Mouse (Mus musculus): ENCODE data around the gene Gabrb2. TPM values are rescaled to one million over a fixed set of nuclear protein-coding genes. Genes with fewer than 3 reads are reported as not detected.

The Gabrb2 gene
- polyA plus RNA-seq, 1 experiment: not detected

DNA sequence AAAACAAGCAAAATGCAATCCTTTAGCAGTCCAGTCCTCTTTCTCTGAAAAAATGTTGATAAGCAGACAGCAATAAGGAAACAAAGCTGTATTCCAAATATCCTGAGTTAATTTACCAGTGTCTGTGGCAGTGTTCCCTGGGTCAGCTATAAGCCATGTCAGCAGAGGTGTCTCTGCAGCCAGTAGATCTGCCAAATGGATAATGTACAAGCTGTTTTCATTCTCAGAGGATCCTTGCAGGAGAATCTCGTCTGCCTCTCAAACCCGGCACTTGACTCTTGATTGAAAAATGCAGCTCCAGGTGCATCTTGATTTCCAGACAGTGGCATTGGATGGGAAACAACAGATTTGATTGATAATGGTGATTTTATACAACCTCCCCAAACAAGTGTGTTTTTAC, 198.6 kb downstream of the Gabrb2 start:
- no peaks in the 10 kb centered on the region for H3K36me3 ChIP-seq (ENCODE audit: control insufficient read depth, insufficient read depth, low read length)
- H3K4me3 ChIP-seq (ENCODE audit: extremely low read depth, insufficient read depth, insufficient read length): no peak overlapping the region
- no peaks in the 10 kb centered on the region for H3K4me1 ChIP-seq (ENCODE audit: control insufficient read depth, insufficient read depth, insufficient read length)
- no peaks in the 10 kb centered on the region for H3K27me3 ChIP-seq (ENCODE audit: control insufficient read depth, insufficient read depth, low read length)
- TF ChIP-seq POLR2A (IDR thresholded peaks at IDR 0.05; ENCODE audit: low read depth, low read length) (no peak), CTCF (IDR thresholded peaks at IDR 0.05; ENCODE audit: extremely low read depth, insufficient read depth, insufficient read length, insufficient replicate concordance) (no peak)
- 85% methylated on average over 2 of the region's 2 CpGs for WGBS
- H3K27ac ChIP-seq (ENCODE audit: insufficient read depth, low read length): no peak overlapping the region
- no peak for DNase-seq (ENCODE audit: low read depth in 1 of 2, low spot score in 2 of 2)

DNA sequence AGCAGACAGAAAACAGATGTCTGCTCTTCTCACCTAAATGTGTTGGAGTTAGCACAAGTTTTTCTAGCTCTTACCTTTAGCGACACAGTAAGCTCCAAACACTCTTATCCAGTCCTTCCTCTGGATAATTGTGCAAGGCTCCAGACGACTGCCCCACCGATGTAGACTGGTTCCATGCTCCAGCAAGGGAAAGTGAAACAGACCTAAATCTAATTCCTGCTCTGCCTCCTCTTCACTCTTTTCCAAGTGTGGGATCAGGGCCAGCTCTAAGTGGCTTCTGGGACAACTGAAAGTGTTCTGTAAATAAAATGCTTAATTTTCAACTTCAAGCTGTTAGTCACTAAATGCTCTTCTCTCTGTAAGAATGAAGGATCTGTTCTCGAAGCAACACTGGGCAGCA, 201.6 kb downstream of the Gabrb2 start:
- H3K4me3 ChIP-seq (ENCODE audit: extremely low read depth, insufficient read depth, insufficient read length): no peak overlapping the region
- H3K4me1 ChIP-seq (ENCODE audit: control insufficient read depth, insufficient read depth, insufficient read length): no peaks in the 10 kb centered on the region
- no peak overlapping the region for H3K27ac ChIP-seq (ENCODE audit: insufficient read depth, low read length)
- DNase-seq (ENCODE audit: low read depth in 1 of 2, low spot score in 2 of 2): no peak
- WGBS: 75% methylated on average over 4 of the region's 4 CpGs
- H3K36me3 ChIP-seq (ENCODE audit: control insufficient read depth, insufficient read depth, low read length): no peaks in the 10 kb centered on the region
- no peak for TF ChIP-seq CTCF (IDR thresholded peaks at IDR 0.05; ENCODE audit: extremely low read depth, insufficient read depth, insufficient read length, insufficient replicate concordance)
- TF ChIP-seq POLR2A (IDR thresholded peaks at IDR 0.05; ENCODE audit: low read depth, low read length): no peak
- no peaks in the 10 kb centered on the region for H3K27me3 ChIP-seq (ENCODE audit: control insufficient read depth, insufficient read depth, low read length)

DNA sequence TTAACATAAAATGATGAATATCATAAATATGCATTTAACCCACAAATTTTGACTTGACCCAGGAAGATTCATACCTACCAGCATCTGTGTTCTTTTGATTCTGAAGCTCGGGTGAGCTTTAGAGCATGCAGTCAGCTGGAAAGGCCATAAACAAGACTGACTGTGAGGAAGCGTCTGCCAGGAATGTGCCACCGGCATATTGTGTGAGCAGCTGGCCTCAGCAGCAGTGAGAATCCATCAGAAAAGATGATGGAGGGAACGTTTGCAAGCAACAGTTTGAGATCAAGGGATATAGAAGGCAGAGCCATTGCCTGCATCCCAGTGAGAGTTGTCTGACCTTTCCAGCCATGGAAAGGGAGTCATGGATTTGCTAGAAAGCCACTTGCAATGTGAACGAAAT, 230.6 kb downstream of the Gabrb2 start:
- no peak for DNase-seq (ENCODE audit: low read depth in 1 of 2, low spot score in 2 of 2)
- WGBS: 63% methylated on average over 5 of the region's 5 CpGs
- no peak for TF ChIP-seq CTCF (IDR thresholded peaks at IDR 0.05; ENCODE audit: extremely low read depth, insufficient read depth, insufficient read length, insufficient replicate concordance)
- no peak for TF ChIP-seq POLR2A (IDR thresholded peaks at IDR 0.05; ENCODE audit: low read depth, low read length)
- Histone ChIP-seq H3K4me3 (ENCODE audit: extremely low read depth, insufficient read depth, insufficient read length) (no peak overlapping the region), H3K27me3 (ENCODE audit: control insufficient read depth, insufficient read depth, low read length) (no peaks in the 10 kb centered on the region), H3K4me1 (ENCODE audit: control insufficient read depth, insufficient read depth, insufficient read length) (no peaks in the 10 kb centered on the region), H3K36me3 (ENCODE audit: control insufficient read depth, insufficient read depth, low read length) (no peaks in the 10 kb centered on the region), H3K27ac (ENCODE audit: insufficient read depth, low read length) (no peak overlapping the region)

DNA sequence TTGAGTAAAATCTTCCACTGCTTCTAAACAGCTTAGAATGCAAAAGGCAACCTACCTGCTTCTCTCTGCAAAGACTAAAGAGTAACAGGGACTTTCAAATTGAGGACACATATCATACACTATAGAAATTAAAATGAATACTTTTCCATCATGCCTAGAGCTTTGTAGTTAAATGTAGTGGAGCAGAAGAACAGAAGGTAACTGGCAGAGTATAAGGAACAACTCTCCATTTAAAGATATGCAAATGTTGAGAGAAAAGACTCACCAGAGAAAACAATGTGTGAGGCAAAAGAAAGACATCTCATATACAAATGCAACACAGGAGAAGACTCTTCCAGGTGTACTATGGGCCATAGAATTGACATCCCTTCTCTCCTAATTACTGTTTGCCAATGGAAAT, 232.0 kb downstream of the Gabrb2 start:
- Histone ChIP-seq H3K27me3 (ENCODE audit: control insufficient read depth, insufficient read depth, low read length) (no peaks in the 10 kb centered on the region), H3K27ac (ENCODE audit: insufficient read depth, low read length) (no peak overlapping the region), H3K36me3 (ENCODE audit: control insufficient read depth, insufficient read depth, low read length) (no peaks in the 10 kb centered on the region), H3K4me3 (ENCODE audit: extremely low read depth, insufficient read depth, insufficient read length) (no peak overlapping the region), H3K4me1 (ENCODE audit: control insufficient read depth, insufficient read depth, insufficient read length) (no peaks in the 10 kb centered on the region)
- DNase-seq (ENCODE audit: low read depth in 1 of 2, low spot score in 2 of 2): no peak
- TF ChIP-seq CTCF (IDR thresholded peaks at IDR 0.05; ENCODE audit: extremely low read depth, insufficient read depth, insufficient read length, insufficient replicate concordance): no peak
- no peak for TF ChIP-seq POLR2A (IDR thresholded peaks at IDR 0.05; ENCODE audit: low read depth, low read length)

DNA sequence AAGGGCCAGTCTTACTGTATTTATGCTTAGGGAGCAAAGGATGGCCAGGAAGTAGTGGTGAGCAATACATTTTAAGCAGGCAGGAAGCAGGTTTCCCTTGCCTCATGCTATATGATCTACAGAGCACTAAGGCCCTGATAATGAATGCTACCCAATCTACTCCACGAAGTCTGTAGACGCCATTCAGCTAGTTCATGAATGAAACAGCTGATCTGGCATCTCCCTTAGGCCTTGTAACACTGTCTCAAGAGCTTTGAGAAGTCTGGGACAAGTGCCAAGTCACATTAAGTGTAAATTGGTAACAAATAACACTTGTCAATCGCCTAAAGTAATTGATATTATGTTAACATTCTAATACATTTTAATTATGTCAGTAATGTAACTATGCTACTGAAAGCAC, 234.6 kb downstream of the Gabrb2 start:
- Histone ChIP-seq H3K4me3 (ENCODE audit: extremely low read depth, insufficient read depth, insufficient read length) (no peak overlapping the region), H3K27me3 (ENCODE audit: control insufficient read depth, insufficient read depth, low read length) (no peaks in the 10 kb centered on the region), H3K36me3 (ENCODE audit: control insufficient read depth, insufficient read depth, low read length) (no peaks in the 10 kb centered on the region), H3K4me1 (ENCODE audit: control insufficient read depth, insufficient read depth, insufficient read length) (no peaks in the 10 kb centered on the region), H3K27ac (ENCODE audit: insufficient read depth, low read length) (no peak overlapping the region)
- WGBS: 66% methylated on average over 3 of the region's 3 CpGs
- TF ChIP-seq CTCF (IDR thresholded peaks at IDR 0.05; ENCODE audit: extremely low read depth, insufficient read depth, insufficient read length, insufficient replicate concordance) (no peak), POLR2A (IDR thresholded peaks at IDR 0.05; ENCODE audit: low read depth, low read length) (no peak)
- DNase-seq (ENCODE audit: low read depth in 1 of 2, low spot score in 2 of 2): no peak

DNA sequence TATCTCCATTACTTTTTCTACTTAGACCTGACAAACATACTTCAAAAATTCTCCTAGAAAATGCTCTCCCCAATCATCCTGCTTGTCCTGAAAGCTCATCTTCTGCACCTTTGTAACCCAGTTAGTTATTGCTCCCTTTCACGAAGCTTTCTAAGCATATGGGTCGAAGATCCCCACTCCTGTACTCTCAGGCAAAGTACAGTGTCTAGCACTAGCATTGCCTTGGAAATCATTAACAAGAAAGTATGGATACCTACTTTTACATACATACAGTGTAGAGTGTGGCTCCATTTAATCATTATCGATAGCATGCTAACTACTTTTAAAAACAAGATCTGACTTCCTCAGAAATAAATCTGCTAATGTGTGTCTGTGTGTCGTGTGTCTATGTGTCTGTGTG, 249.1 kb downstream of the Gabrb2 start:
- no peak overlapping the region for H3K27ac ChIP-seq (ENCODE audit: insufficient read depth, low read length)
- 86% methylated on average over 4 of the region's 4 CpGs for WGBS
- H3K4me3 ChIP-seq (ENCODE audit: extremely low read depth, insufficient read depth, insufficient read length): no peak overlapping the region
- H3K36me3 ChIP-seq (ENCODE audit: control insufficient read depth, insufficient read depth, low read length): no peaks in the 10 kb centered on the region
- no peak for TF ChIP-seq POLR2A (IDR thresholded peaks at IDR 0.05; ENCODE audit: low read depth, low read length)
- TF ChIP-seq CTCF (IDR thresholded peaks at IDR 0.05; ENCODE audit: extremely low read depth, insufficient read depth, insufficient read length, insufficient replicate concordance): no peak
- H3K27me3 ChIP-seq (ENCODE audit: control insufficient read depth, insufficient read depth, low read length): no peaks in the 10 kb centered on the region
- H3K4me1 ChIP-seq (ENCODE audit: control insufficient read depth, insufficient read depth, insufficient read length): no peaks in the 10 kb centered on the region
- DNase-seq (ENCODE audit: low read depth in 1 of 2, low spot score in 2 of 2): no peak

Other genes with a start within 250 kb of the Gabrb2 start
- not detected in 2 replicates for gene Gabra1, start 236.8 kb upstream of the Gabrb2 start, polyA plus RNA-seq (2012; rRNA removed)
- gene Gabra6, start 98.7 kb upstream of the Gabrb2 start, polyA plus RNA-seq (2012; rRNA removed): not detected in 2 replicates